Mouse (Mus musculus): ENCODE results near the gene Tsfm. TPM values are rescaled to one million over a fixed set of nuclear protein-coding genes. Genes with fewer than 3 reads are reported as not detected.
"Not testable (repeated sequence)": the region's sequence is repeated elsewhere in the genome, so short reads cannot be mapped to it uniquely, and the experiment has no call there.

Gene Tsfm
- polyA plus RNA-seq, 1 experiment from 2014 or later: 60.1 TPM

DNA sequence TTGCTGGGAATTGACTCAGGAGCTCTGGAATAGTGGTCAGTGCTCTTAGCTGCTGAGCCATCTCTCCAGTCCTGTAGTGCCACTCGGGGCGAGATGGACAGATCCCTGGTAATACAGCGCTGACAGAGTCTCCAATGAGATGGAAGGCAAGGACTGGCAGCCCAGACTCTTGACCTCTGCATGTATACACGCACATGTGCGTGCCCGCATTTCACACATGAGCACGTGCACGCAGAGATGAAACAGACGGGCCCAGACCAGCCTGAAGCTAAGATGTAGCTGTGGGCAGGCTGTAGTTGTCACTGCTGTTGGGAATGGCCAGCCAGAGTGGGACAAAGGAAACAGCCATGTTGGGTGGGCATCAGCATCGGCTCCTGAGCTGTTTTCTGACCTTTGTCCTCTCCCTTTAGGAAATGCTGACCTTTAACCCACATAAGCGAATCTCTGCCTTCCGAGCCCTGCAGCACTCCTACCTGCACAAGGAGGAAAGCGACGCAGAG, 35.9 kb upstream of the Tsfm start:
- no peaks in the 10 kb centered on the region for H3K27me3 ChIP-seq (ENCODE audit: control insufficient read depth, insufficient read depth, low read length)
- H3K4me3 ChIP-seq (ENCODE audit: low read depth, low read length): no peak overlapping the region
- 91% methylated on average over 14 of the region's 14 CpGs for WGBS
- no peaks in the 10 kb centered on the region for H3K9me3 ChIP-seq (ENCODE audit: control insufficient read depth, low read length)
- H3K4me1 ChIP-seq (ENCODE audit: control insufficient read depth, insufficient read depth, low read length): peaks cover 34% of the 10 kb centered on the region
- no peak overlapping the region for H3K4me2 ChIP-seq (ENCODE audit: low read depth, low read length)
- peaks cover 37% of the 10 kb centered on the region for H3K36me3 ChIP-seq (ENCODE audit: control insufficient read depth, insufficient read depth, low read length)
- no peak overlapping the region for H3K9ac ChIP-seq (replicated peaks; ENCODE audit: low read depth, low read length)
- ATAC-seq (ENCODE audit: low read depth): no peak
- H3K27ac ChIP-seq (ENCODE audit: low read depth, low read length): no peak overlapping the region

- H3K4me1 ChIP-seq (ENCODE audit: control insufficient read depth, insufficient read depth, low read length): peaks cover 30% of the 10 kb centered on the region
Observed at GRCm38 (mm10) chr10:127065981-127066380, 35.3 kb upstream of the Tsfm start.

GRCm38 (mm10) chr10:127063913-127064870, 33.6 kb upstream of the Tsfm start:
- H3K9me3 ChIP-seq (ENCODE audit: control insufficient read depth, low read length): no peaks in the 10 kb centered on the region
- ATAC-seq (ENCODE audit: low read depth): peak; percentile 6; the same call in 1 of the 2 replicates
- peak overlapping the region; percentile 84 for H3K4me3 ChIP-seq (ENCODE audit: low read depth, low read length)
- peaks cover 24% of the 10 kb centered on the region for H3K4me1 ChIP-seq (ENCODE audit: control insufficient read depth, insufficient read depth, low read length)
- peaks cover 37% of the 10 kb centered on the region for H3K36me3 ChIP-seq (ENCODE audit: control insufficient read depth, insufficient read depth, low read length)
- peak overlapping the region; percentile 98 for H3K9ac ChIP-seq (replicated peaks; ENCODE audit: low read depth, low read length)
- peak overlapping the region; percentile 86 for H3K4me2 ChIP-seq (ENCODE audit: low read depth, low read length)
- no peaks in the 10 kb centered on the region for H3K27me3 ChIP-seq (ENCODE audit: control insufficient read depth, insufficient read depth, low read length)
- peak overlapping the region; percentile 91 for H3K27ac ChIP-seq (ENCODE audit: low read depth, low read length)
- WGBS: 12% methylated on average over 37 of the region's 37 CpGs

More at GRCm38 (mm10) chr10:127065981-127066380, 35.3 kb upstream of the Tsfm start:
- no peak for ATAC-seq (ENCODE audit: low read depth)
- Histone ChIP-seq H3K4me3 (ENCODE audit: low read depth, low read length) (no peak overlapping the region), H3K4me2 (ENCODE audit: low read depth, low read length) (no peak overlapping the region), H3K9ac (replicated peaks; ENCODE audit: low read depth, low read length) (no peak overlapping the region), H3K27me3 (ENCODE audit: control insufficient read depth, insufficient read depth, low read length) (no peaks in the 10 kb centered on the region), H3K36me3 (ENCODE audit: control insufficient read depth, insufficient read depth, low read length) (peaks cover 37% of the 10 kb centered on the region), H3K27ac (ENCODE audit: low read depth, low read length) (no peak overlapping the region), H3K9me3 (ENCODE audit: control insufficient read depth, low read length) (no peaks in the 10 kb centered on the region)
- 91% methylated on average over 9 of the region's 9 CpGs for WGBS

GRCm38 (mm10) chr10:127063239-127063872, 32.7 kb upstream of the Tsfm start, which contains the start of gene Cdk4:
Cdk4 (plus strand) TSS chr10:127063534.
- no peaks in the 10 kb centered on the region for H3K27me3 ChIP-seq (ENCODE audit: control insufficient read depth, insufficient read depth, low read length)
- H3K36me3 ChIP-seq (ENCODE audit: control insufficient read depth, insufficient read depth, low read length): peaks cover 37% of the 10 kb centered on the region
- peak within 1 kb of the TSS; percentile 84 for H3K4me3 ChIP-seq (ENCODE audit: low read depth, low read length)
- peaks cover 21% of the 10 kb centered on the region for H3K4me1 ChIP-seq (ENCODE audit: control insufficient read depth, insufficient read depth, low read length)
- peak within 1 kb of the TSS; percentile 98 for H3K9ac ChIP-seq (replicated peaks; ENCODE audit: low read depth, low read length)
- under 1% methylated on average over 45 of the region's 46 CpGs for WGBS
- no peaks in the 10 kb centered on the region for H3K9me3 ChIP-seq (ENCODE audit: control insufficient read depth, low read length)
- H3K4me2 ChIP-seq (ENCODE audit: low read depth, low read length): peak within 1 kb of the TSS; percentile 86
- peak within 1 kb of the TSS; percentile 91 for H3K27ac ChIP-seq (ENCODE audit: low read depth, low read length)
- ATAC-seq (ENCODE audit: low read depth): peak; percentile 88

GRCm38 (mm10) chr10:127062503-127062902, 31.9 kb upstream of the Tsfm start:
- H3K36me3 ChIP-seq (ENCODE audit: control insufficient read depth, insufficient read depth, low read length): peaks cover 29% of the 10 kb centered on the region
- peak overlapping the region; percentile 52; the same call in 1 of the 2 replicates for H3K27ac ChIP-seq (ENCODE audit: low read depth, low read length)
- no peaks in the 10 kb centered on the region for H3K9me3 ChIP-seq (ENCODE audit: control insufficient read depth, low read length)
- H3K4me1 ChIP-seq (ENCODE audit: control insufficient read depth, insufficient read depth, low read length): peaks cover 18% of the 10 kb centered on the region
- H3K4me2 ChIP-seq (ENCODE audit: low read depth, low read length): peak overlapping the region; percentile 31
- no peak overlapping the region for H3K4me3 ChIP-seq (ENCODE audit: low read depth, low read length)
- 84% methylated on average over 5 of the region's 5 CpGs for WGBS
- no peak for ATAC-seq (ENCODE audit: low read depth)
- no peak overlapping the region for H3K9ac ChIP-seq (replicated peaks; ENCODE audit: low read depth, low read length)
- no peaks in the 10 kb centered on the region for H3K27me3 ChIP-seq (ENCODE audit: control insufficient read depth, insufficient read depth, low read length)

GRCm38 (mm10) chr10:127062101-127062500, 31.5 kb upstream of the Tsfm start:
- H3K4me1 ChIP-seq (ENCODE audit: control insufficient read depth, insufficient read depth, low read length): peaks cover 18% of the 10 kb centered on the region
- 95% methylated on average over 4 of the region's 4 CpGs for WGBS
- H3K4me2 ChIP-seq (ENCODE audit: low read depth, low read length); H3K27me3 ChIP-seq (ENCODE audit: control insufficient read depth, insufficient read depth, low read length); H3K27ac ChIP-seq (ENCODE audit: low read depth, low read length); ATAC-seq (ENCODE audit: low read depth); H3K4me3 ChIP-seq (ENCODE audit: low read depth, low read length); H3K9me3 ChIP-seq (ENCODE audit: control insufficient read depth, low read length); H3K9ac ChIP-seq (replicated peaks; ENCODE audit: low read depth, low read length): not testable (repeated sequence)
- H3K36me3 ChIP-seq (ENCODE audit: control insufficient read depth, insufficient read depth, low read length): peaks cover 25% of the 10 kb centered on the region

GRCm38 (mm10) chr10:127061513-127061912, 30.9 kb upstream of the Tsfm start:
- Histone ChIP-seq H3K4me1 (ENCODE audit: control insufficient read depth, insufficient read depth, low read length) (peaks cover 18% of the 10 kb centered on the region), H3K9ac (replicated peaks; ENCODE audit: low read depth, low read length) (no peak overlapping the region), H3K36me3 (ENCODE audit: control insufficient read depth, insufficient read depth, low read length) (peaks cover 21% of the 10 kb centered on the region), H3K4me3 (ENCODE audit: low read depth, low read length) (peak overlapping the region; percentile 79), H3K27ac (ENCODE audit: low read depth, low read length) (peak overlapping the region; percentile 96), H3K4me2 (ENCODE audit: low read depth, low read length) (peak overlapping the region; percentile 79; the same call in 1 of the 2 replicates), H3K9me3 (ENCODE audit: control insufficient read depth, low read length) (no peaks in the 10 kb centered on the region), H3K27me3 (ENCODE audit: control insufficient read depth, insufficient read depth, low read length) (no peaks in the 10 kb centered on the region)
- WGBS: 69% methylated on average over 2 of the region's 2 CpGs
- no peak for ATAC-seq (ENCODE audit: low read depth)

DNA sequence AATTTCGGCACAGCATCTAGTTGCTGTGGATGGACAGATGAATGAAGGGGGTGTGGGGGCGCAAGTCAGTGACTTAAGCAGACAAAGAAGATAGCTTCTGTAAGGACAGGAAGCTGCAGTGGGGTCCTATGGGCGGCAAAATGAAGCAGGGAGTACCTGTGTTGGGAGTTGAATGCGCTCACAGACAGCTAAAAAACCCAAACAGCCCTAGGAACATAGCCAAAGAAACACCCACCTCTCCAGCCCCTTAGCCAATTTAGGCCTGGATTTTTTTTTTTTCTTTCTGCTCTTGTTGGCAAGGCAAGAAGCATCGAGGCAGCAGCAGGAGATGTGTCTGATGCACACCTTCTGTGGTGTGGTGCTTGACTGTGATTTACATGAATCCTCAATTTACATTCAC, 30.4 kb upstream of the Tsfm start:
- Histone ChIP-seq H3K27me3 (ENCODE audit: control insufficient read depth, insufficient read depth, low read length) (no peaks in the 10 kb centered on the region), H3K4me3 (ENCODE audit: low read depth, low read length) (peak overlapping the region; percentile 79), H3K4me2 (ENCODE audit: low read depth, low read length) (peak overlapping the region; percentile 79), H3K27ac (ENCODE audit: low read depth, low read length) (peak overlapping the region; percentile 96), H3K9ac (replicated peaks; ENCODE audit: low read depth, low read length) (peak overlapping the region; percentile 96), H3K9me3 (ENCODE audit: control insufficient read depth, low read length) (no peaks in the 10 kb centered on the region), H3K36me3 (ENCODE audit: control insufficient read depth, insufficient read depth, low read length) (peaks cover 21% of the 10 kb centered on the region), H3K4me1 (ENCODE audit: control insufficient read depth, insufficient read depth, low read length) (peaks cover 18% of the 10 kb centered on the region)
- no peak for ATAC-seq (ENCODE audit: low read depth)
- WGBS: 20% methylated on average over 5 of the region's 5 CpGs

All from neural tube, embryonic 14.5 days (tissue).